Comparison of ENCODE assay signal across 23 mouse cellular contexts in genomic region chr14:60320813-60321212, GRCm38 (mm10).
"Had no signal": no experiment of that assay in that cellular context is flagged by ENCODE, and none has a peak within 500 bp of the region (broad histone marks: within the 10 kb centered on the region; RNA-seq: fewer than 3 reads in every experiment).

No protein-coding gene starts in this region.

- H3K4me3 ChIP-seq: limb, embryonic 10.5 days; limb, embryonic 13.5 days; megakaryocyte, embryonic 14.5 days; midbrain, embryonic 12.5 days; midbrain, embryonic 15.5 days; neural tube, embryonic 12.5 days; neural tube, embryonic 15.5 days; stomach, embryonic 15.5 days had no signal

- DNase-seq: kidney, adult 18-20 months; kidney, adult 9 months; kidney, postnatal 14 days; kidney, postnatal 4 days; liver; liver, postnatal 0 days; lung, embryonic 14.5 days; lung, postnatal 36 days; retina, postnatal 1 day; right cerebral cortex, postnatal 25 days; spleen, adult 18-20 months; thymus, adult 2 months; thymus, postnatal 14 days had no signal

- H3K27ac ChIP-seq: limb, embryonic 10.5 days; limb, embryonic 13.5 days; liver, embryonic 14.5 days; midbrain, embryonic 12.5 days; midbrain, embryonic 15.5 days; neural tube, embryonic 12.5 days; neural tube, embryonic 15.5 days; stomach, embryonic 15.5 days had no signal

- H3K4me1 ChIP-seq: limb, embryonic 10.5 days; limb, embryonic 13.5 days; megakaryocyte, embryonic 14.5 days; midbrain, embryonic 12.5 days; midbrain, embryonic 15.5 days; neural tube, embryonic 12.5 days; neural tube, embryonic 15.5 days; stomach, embryonic 15.5 days had no signal

- H3K36me3 ChIP-seq: limb, embryonic 10.5 days; limb, embryonic 13.5 days; midbrain, embryonic 12.5 days; midbrain, embryonic 15.5 days; neural tube, embryonic 12.5 days; neural tube, embryonic 15.5 days; stomach, embryonic 15.5 days had no signal

- H3K27me3 ChIP-seq: limb, embryonic 13.5 days; midbrain, embryonic 12.5 days; midbrain, embryonic 15.5 days; neural tube, embryonic 12.5 days; neural tube, embryonic 15.5 days; stomach, embryonic 15.5 days had no signal

- H3K9me3 ChIP-seq: limb, embryonic 10.5 days; limb, embryonic 13.5 days; midbrain, embryonic 12.5 days; midbrain, embryonic 15.5 days; neural tube, embryonic 12.5 days; neural tube, embryonic 15.5 days; stomach, embryonic 15.5 days had no signal

- H3K4me2 ChIP-seq: limb, embryonic 13.5 days; lung, embryonic 14.5 days; midbrain, embryonic 12.5 days; midbrain, embryonic 15.5 days; neural tube, embryonic 12.5 days; neural tube, embryonic 15.5 days; stomach, embryonic 15.5 days had no signal

- ATAC-seq: liver, postnatal 0 days; lung, postnatal 0 days; midbrain, embryonic 15.5 days had no signal

- H3K9ac ChIP-seq: limb, embryonic 13.5 days; liver, embryonic 14.5 days; liver, postnatal 0 days; lung, embryonic 14.5 days; midbrain, embryonic 12.5 days; midbrain, embryonic 15.5 days; neural tube, embryonic 12.5 days; neural tube, embryonic 15.5 days; stomach, embryonic 15.5 days had no signal
